Mouse (Mus musculus): ENCODE results near the gene Dlgap1.

DNA sequence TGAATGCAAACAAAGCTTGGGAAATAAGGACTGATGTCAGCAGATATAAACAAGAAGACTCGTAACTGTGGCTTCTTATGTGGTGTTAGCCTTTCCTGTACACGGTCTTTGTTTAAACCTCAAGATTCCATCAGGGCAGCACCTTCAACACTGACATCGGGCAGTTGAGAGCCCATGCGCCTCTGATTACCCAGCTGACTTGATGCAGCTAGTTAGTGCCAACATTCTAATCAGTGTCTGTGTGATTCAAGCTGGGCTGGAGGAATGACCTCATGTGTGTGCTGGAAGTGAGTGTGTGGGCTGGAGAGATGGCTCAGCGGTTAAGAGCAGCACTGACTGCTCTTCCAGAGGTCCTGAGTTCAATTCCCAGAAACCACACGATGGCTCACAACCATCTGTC is 770.5 kb downstream of the Dlgap1 start:
- TF ChIP-seq CTCF (IDR thresholded peaks at IDR 0.05; ENCODE audit: borderline replicate concordance, insufficient read depth, low read length) (no peak), POLR2A (IDR thresholded peaks at IDR 0.05; ENCODE audit: low read depth, low read length) (no peak)

All from embryonic fibroblast, embryonic 13.5 days (primary cell).